Mouse (Mus musculus) myocyte (in vitro differentiated cells): ENCODE results near the gene Gnl1. TPM values are rescaled to one million over a fixed set of nuclear protein-coding genes. Genes with fewer than 3 reads are reported as not detected.
A peak's percentile ranks its signal among the peaks of the same experiment; 100 is the strongest.

Experiments
- H3K27me3 ChIP-seq: one replicate; pipeline ENCODE4 v1.6.1; 2011; ENCODE audit not compliant: control insufficient read depth, insufficient read depth, insufficient read length
- H3K36me3 ChIP-seq: one replicate; pipeline ENCODE4 v1.6.1; 2011; ENCODE audit not compliant: control insufficient read depth, insufficient read depth
- H3K4me2 ChIP-seq: one replicate; pipeline ENCODE4 v1.6.1; 2011; ENCODE audit warnings: low read depth, control low read depth
- H3K4me3 ChIP-seq: one replicate; pipeline ENCODE4 v1.5.1; 2011; ENCODE audit warnings: mild to moderate bottlenecking, control low read depth, moderate library complexity
- H3K79me2 ChIP-seq: one replicate; pipeline ENCODE4 v1.6.1; 2011; ENCODE audit not compliant: control insufficient read depth, insufficient read depth
- H3ac ChIP-seq: one replicate; pipeline ENCODE4 v1.6.1; 2011; ENCODE audit not compliant: control insufficient read depth, insufficient read length
- CEBPB ChIP-seq: IDR thresholded peaks from 2 replicates; pipeline ENCODE4 v1.6.1; 2011; ENCODE audit warnings: mild to moderate bottlenecking, moderate library complexity; ENCODE audit not compliant: poor library complexity, insufficient read depth, severe bottlenecking
- E2F4 ChIP-seq: IDR thresholded peaks from one replicate; pipeline ENCODE4 v1.6.1; 2011; ENCODE audit warnings: mild to moderate bottlenecking, control low read depth, moderate library complexity; ENCODE audit not compliant: insufficient read depth
- MAX ChIP-seq: IDR thresholded peaks from one replicate; pipeline ENCODE4 v1.6.1; 2011; ENCODE audit warnings: low read depth, mild to moderate bottlenecking, control low read depth
- MYOD1 ChIP-seq, 3 experiments: IDR thresholded peaks; one replicate each; pipeline ENCODE4 v1.6.1; 2011; ENCODE audit warnings: control low read depth in 2 of 3, low read depth in 2 of 3, mild to moderate bottlenecking in 2 of 3, moderate library complexity in 1 of 3; ENCODE audit not compliant: insufficient read length in 2 of 3, control insufficient read depth in 1 of 3
- MYOG ChIP-seq, 3 experiments: IDR thresholded peaks; one replicate each; pipeline ENCODE4 v1.6.1; 2011; ENCODE audit warnings: control low read depth in 2 of 3, low read depth in 2 of 3, mild to moderate bottlenecking in 2 of 3; ENCODE audit not compliant: insufficient read length in 2 of 3, control insufficient read depth in 1 of 3, insufficient read depth in 1 of 3
- POLR2A ChIP-seq: IDR thresholded peaks from one replicate; pipeline ENCODE4 v1.6.1; 2011; ENCODE audit warnings: low read depth, mild to moderate bottlenecking, control low read depth, moderate library complexity; ENCODE audit not compliant: insufficient read length
- POLR2AphosphoS2 ChIP-seq: IDR thresholded peaks from one replicate; pipeline ENCODE4 v1.6.1; 2011; ENCODE audit warnings: low read depth, control low read depth; ENCODE audit not compliant: insufficient read length
- REST ChIP-seq: IDR thresholded peaks from one replicate; pipeline ENCODE4 v1.6.1; 2011; ENCODE audit warnings: mild to moderate bottlenecking, control low read depth, moderate library complexity; ENCODE audit not compliant: insufficient read depth, insufficient read length
- SRF ChIP-seq: IDR thresholded peaks from one replicate; pipeline ENCODE4 v1.6.1; 2011; ENCODE audit warnings: low read depth; ENCODE audit not compliant: control insufficient read depth, insufficient read length
- TCF12 ChIP-seq: IDR thresholded peaks from one replicate; pipeline ENCODE4 v1.6.1; 2011; ENCODE audit warnings: mild to moderate bottlenecking, control low read depth; ENCODE audit not compliant: poor library complexity, insufficient read depth, severe bottlenecking
- TCF3 ChIP-seq: IDR thresholded peaks from one replicate; pipeline ENCODE4 v1.6.1; 2011; ENCODE audit warnings: low read depth, control low read depth; ENCODE audit not compliant: insufficient read length
- USF1 ChIP-seq: IDR thresholded peaks from one replicate; pipeline ENCODE4 v1.6.1; 2011; ENCODE audit warnings: low read depth, mild to moderate bottlenecking, control low read depth, moderate library complexity
- polyA plus RNA-seq: library from polyadenylated mRNA; unstranded; fragments of >200 nt; fragmentation: generic; extraction: Trizol; gene quantifications from one replicate; pipeline ENCODE4 v1.2.1, GENCODE M21; 2012; ENCODE audit warnings: missing spikeins

Gene Gnl1
- polyA plus RNA-seq, 1 experiment = 64.1 TPM

- H3ac ChIP-seq = no peak overlapping the region
- no peaks in the 10 kb centered on the region for H3K27me3 ChIP-seq
- H3K36me3 ChIP-seq = no peaks in the 10 kb centered on the region
- TF ChIP-seq TCF12 (no peak), USF1 (no peak), POLR2A (no peak), MYOG (IDR thresholded peaks at IDR 0.05; ENCODE audit: control insufficient read depth in 1 of 3, insufficient read depth in 1 of 3, insufficient read length in 2 of 3, low read depth in 2 of 3) (no peak), POLR2AphosphoS2 (no peak), MAX (no peak), E2F4 (no peak), TCF3 (no peak), CEBPB (no peak), REST (no peak)
- peak overlapping the region; percentile 42 for H3K4me2 ChIP-seq
- no peak overlapping the region for H3K4me3 ChIP-seq
- H3K79me2 ChIP-seq = peaks cover 64% of the 10 kb centered on the region
Observed at GRCm38 (mm10) chr17:36021309-36021708, 41.7 kb downstream of the Gnl1 start.

DNA sequence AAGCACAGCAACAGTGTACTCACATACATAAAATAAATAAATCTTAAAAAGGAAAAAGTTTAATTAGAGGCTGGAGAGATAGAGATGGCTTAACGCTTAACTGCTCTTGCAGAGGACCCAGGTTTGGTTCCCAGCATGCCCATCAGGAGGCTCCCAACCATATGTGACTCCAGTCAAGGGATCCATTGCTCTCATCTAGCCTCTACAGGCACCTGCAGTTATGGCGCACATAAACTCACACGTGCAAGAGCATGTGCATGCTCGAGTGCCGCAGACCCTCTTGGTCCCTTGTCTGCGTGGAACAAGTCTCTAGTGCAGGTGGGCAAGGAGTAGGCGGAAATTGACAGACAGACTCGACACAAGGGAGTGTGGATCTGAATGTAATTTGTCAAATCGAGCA is 42.4 kb downstream of the Gnl1 start:
- TF ChIP-seq TCF12 (no peak), REST (no peak), MYOD1 (IDR thresholded peaks at IDR 0.05; ENCODE audit: control insufficient read depth in 1 of 3, insufficient read length in 2 of 3, low read depth in 2 of 3) (no peak), CEBPB (no peak), MYOG (IDR thresholded peaks at IDR 0.05; ENCODE audit: control insufficient read depth in 1 of 3, insufficient read depth in 1 of 3, insufficient read length in 2 of 3, low read depth in 2 of 3) (no peak)
- no peak overlapping the region for H3K4me3 ChIP-seq
- H3K79me2 ChIP-seq = peaks cover 56% of the 10 kb centered on the region
- H3K27me3 ChIP-seq = no peaks in the 10 kb centered on the region
- no peak overlapping the region for H3ac ChIP-seq
- no peak overlapping the region for H3K4me2 ChIP-seq
- no peaks in the 10 kb centered on the region for H3K36me3 ChIP-seq

DNA sequence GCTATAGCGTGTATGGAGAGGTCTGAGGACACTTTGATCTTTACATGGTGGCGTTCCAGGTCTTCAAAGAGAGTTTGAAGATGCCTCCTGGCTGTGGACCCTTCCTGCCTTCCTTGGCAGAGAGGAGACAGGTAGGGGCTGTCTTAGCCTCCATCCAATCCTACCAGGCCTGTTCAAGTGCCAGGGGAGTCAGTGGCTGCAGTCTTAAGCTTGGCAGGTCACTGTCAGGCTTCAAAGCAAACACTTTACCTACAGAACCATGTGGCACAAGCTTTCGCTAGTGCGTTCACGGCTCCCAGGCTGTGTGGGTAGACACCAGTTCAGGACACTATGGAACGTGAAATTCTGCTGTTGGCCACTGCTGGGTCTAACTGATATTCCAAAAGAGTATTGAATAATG is 43.3 kb downstream of the Gnl1 start:
- peak overlapping the region; percentile 80 for H3K4me2 ChIP-seq
- no peaks in the 10 kb centered on the region for H3K36me3 ChIP-seq
- no peaks in the 10 kb centered on the region for H3K27me3 ChIP-seq
- no peak overlapping the region for H3ac ChIP-seq
- H3K79me2 ChIP-seq = peaks cover 58% of the 10 kb centered on the region
- H3K4me3 ChIP-seq = no peak overlapping the region
- TF ChIP-seq SRF = no peak
- TF ChIP-seq MYOD1 (IDR thresholded peaks at IDR 0.05; ENCODE audit: control insufficient read depth in 1 of 3, insufficient read length in 2 of 3, low read depth in 2 of 3) = no peak
- TF ChIP-seq REST = no peak
- no peak for TF ChIP-seq POLR2AphosphoS2
- no peak for TF ChIP-seq CEBPB
- TF ChIP-seq MAX = no peak
- TF ChIP-seq POLR2A = no peak
- no peak for TF ChIP-seq TCF12
- TF ChIP-seq USF1 = no peak
- TF ChIP-seq TCF3 = no peak
- no peak for TF ChIP-seq E2F4
- TF ChIP-seq MYOG (IDR thresholded peaks at IDR 0.05; ENCODE audit: control insufficient read depth in 1 of 3, insufficient read depth in 1 of 3, insufficient read length in 2 of 3, low read depth in 2 of 3) = no peak

DNA sequence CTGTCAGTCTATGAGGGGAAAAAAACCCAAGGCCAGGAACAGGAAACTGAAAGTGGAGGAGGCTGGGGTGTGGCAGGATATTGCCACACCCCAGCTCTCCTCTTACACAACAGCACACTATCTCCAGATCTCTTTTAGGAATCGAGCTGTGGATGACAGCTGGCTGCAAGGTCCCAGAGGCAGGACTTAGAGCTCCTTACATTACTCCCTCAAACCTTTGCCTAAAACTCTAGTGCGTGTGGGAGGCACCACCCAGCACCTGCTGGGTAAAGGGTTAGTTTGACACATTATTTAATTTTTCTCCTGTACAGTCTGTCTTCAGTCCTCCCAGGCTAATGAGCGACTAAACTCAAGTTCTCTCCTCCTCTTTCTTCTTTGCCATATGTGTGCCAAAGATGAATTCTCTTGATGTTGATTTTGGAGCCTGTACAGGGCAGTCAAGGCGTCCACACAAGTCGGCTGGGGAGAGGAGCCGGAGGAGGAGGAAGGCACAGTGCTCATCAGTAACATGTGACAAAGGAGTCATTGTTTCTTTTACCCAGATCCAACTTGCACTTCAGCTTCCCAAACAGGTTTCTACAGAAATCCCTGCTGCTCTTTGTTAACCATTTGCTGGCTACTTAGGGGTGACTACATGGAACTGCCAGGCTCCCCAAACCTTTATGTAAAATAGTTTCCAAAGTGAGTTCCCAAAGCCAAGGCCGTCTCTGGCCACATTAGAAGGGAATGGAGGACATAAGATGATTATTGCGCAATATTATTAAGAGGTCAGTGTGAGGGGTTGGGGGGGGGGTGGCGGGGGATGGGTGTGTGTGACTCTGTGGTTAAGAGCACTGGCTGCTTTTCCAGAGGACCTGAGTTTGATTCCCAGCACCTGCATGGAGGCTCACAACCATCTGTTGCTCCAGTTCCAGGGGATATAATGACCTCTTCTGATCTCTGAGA is 44.3 kb downstream of the Gnl1 start:
- no peak overlapping the region for H3K4me3 ChIP-seq
- peak; percentile 48 to 84 (median 63) for TF ChIP-seq MYOD1 (IDR thresholded peaks at IDR 0.05; ENCODE audit: control insufficient read depth in 1 of 3, insufficient read length in 2 of 3, low read depth in 2 of 3)
- peak in 2 of 3 experiments; percentile 71 to 73 for TF ChIP-seq MYOG (IDR thresholded peaks at IDR 0.05; ENCODE audit: control insufficient read depth in 1 of 3, insufficient read depth in 1 of 3, insufficient read length in 2 of 3, low read depth in 2 of 3)
- TF ChIP-seq POLR2A = no peak
- TF ChIP-seq CEBPB = peak; percentile 92
- no peaks in the 10 kb centered on the region for H3K27me3 ChIP-seq
- H3ac ChIP-seq = no peak overlapping the region
- H3K79me2 ChIP-seq = peaks cover 60% of the 10 kb centered on the region
- peak overlapping the region; percentile 80 for H3K4me2 ChIP-seq
- no peaks in the 10 kb centered on the region for H3K36me3 ChIP-seq

GRCm38 (mm10) chr17:36025197-36025596 is 45.5 kb downstream of the Gnl1 start:
- TF ChIP-seq SRF (no peak), CEBPB (no peak), POLR2A (no peak), MYOD1 (IDR thresholded peaks at IDR 0.05; ENCODE audit: control insufficient read depth in 1 of 3, insufficient read length in 2 of 3, low read depth in 2 of 3) (no peak), MAX (no peak), E2F4 (no peak), USF1 (no peak), MYOG (IDR thresholded peaks at IDR 0.05; ENCODE audit: control insufficient read depth in 1 of 3, insufficient read depth in 1 of 3, insufficient read length in 2 of 3, low read depth in 2 of 3) (no peak), TCF12 (no peak), TCF3 (no peak), REST (no peak), POLR2AphosphoS2 (no peak)
- no peak overlapping the region for H3ac ChIP-seq
- H3K79me2 ChIP-seq = peaks cover 55% of the 10 kb centered on the region
- H3K27me3 ChIP-seq = no peaks in the 10 kb centered on the region
- H3K36me3 ChIP-seq = no peaks in the 10 kb centered on the region
- H3K4me2 ChIP-seq = peak overlapping the region; percentile 80
- H3K4me3 ChIP-seq = no peak overlapping the region
